ENCODE assay signal across 7 mouse cellular contexts in genomic region chr17:34347606-34348308, GRCm38 (mm10). TPM values are rescaled to one million over a fixed set of nuclear protein-coding genes. Genes with fewer than 3 reads are reported as not detected.
DNase-seq lines count a peak whose midpoint lies in the region; ATAC-seq lines count a peak whose summit lies in the region.

No protein-coding gene starts in this region.

- ATAC-seq in hematopoietic stem cell, adult 5-6 weeks (replicated peaks in 1 of 2; ENCODE audit: insufficient read depth in 1 of 2, low FRiP score in 2 of 2, low TSS enrichment in 1 of 2, low read depth in 1 of 2, poor library complexity in 2 of 2, severe bottlenecking in 2 of 2), result peak; percentile 66 to 87

- peak; percentile 49 for DNase-seq in left cerebral cortex, adult 11 months (ENCODE audit: low spot score)
- DNase-seq in left cerebral cortex, postnatal 4 days, result no peak
- peak; percentile 41 for DNase-seq in adrenal gland, postnatal 10 days
- DNase-seq in lung, adult 18-20 months, result peak; percentile 78
- DNase-seq in spleen, adult 18-20 months, result peak; percentile 70 to 86
- no peak for DNase-seq in testis, postnatal 14 days (ENCODE audit: low spot score)

- intact Hi-C loops in left cerebral cortex, postnatal 4 days (cut with DNase I), result loop anchor here (5.0 to 10.0 kb wide), 2 partner anchors 103 to 175 kb away; no protein-coding TSS in a partner anchor

RNA-seq across cellular contexts. Expression of gene Btnl2, which starts 6.9 kb away (rescaled TPM):
- under 1 TPM; 0.36 to 0.38 TPM for total RNA-seq in left cerebral cortex, postnatal 4 days (2021)
- total RNA-seq in adrenal gland, postnatal 10 days (2021), result under 1 TPM; 0.48 to 0.66 TPM
- not detected in 2 replicates for total RNA-seq in hematopoietic stem cell, adult 5-6 weeks (2017)

RNA-seq across cellular contexts. Expression of gene H2-Eb2, which starts 22.3 kb away (rescaled TPM):
- not detected for total RNA-seq in left cerebral cortex, postnatal 4 days (2021)
- under 1 TPM; 0.21 to 0.39 TPM for total RNA-seq in adrenal gland, postnatal 10 days (2021)
- 0.06 TPM in 1 of 2 replicates, not detected in the other for total RNA-seq in hematopoietic stem cell, adult 5-6 weeks (2017)

RNA-seq across cellular contexts. Expression of gene Btnl1, which starts 29.2 kb away (rescaled TPM):
- not detected for total RNA-seq in left cerebral cortex, postnatal 4 days (2021)
- not detected for total RNA-seq in adrenal gland, postnatal 10 days (2021)
- total RNA-seq in hematopoietic stem cell, adult 5-6 weeks (2017), result not detected in 2 replicates

RNA-seq across cellular contexts. Expression of gene H2-Eb1, which starts 42.1 kb away (rescaled TPM):
- 1 to 10 TPM in 1 of 2 experiments, under 1 TPM in 1; 0.48 to 2.3 TPM for total RNA-seq in left cerebral cortex, postnatal 4 days (2021)
- 10 to 100 TPM; 33.3 to 37.7 TPM for total RNA-seq in adrenal gland, postnatal 10 days (2021)
- total RNA-seq in hematopoietic stem cell, adult 5-6 weeks (2017), result 64.4 and 73.0 TPM in 2 replicates

RNA-seq across cellular contexts. Expression of gene BC051142, which starts 50.9 kb away (rescaled TPM):
- total RNA-seq in left cerebral cortex, postnatal 4 days (2021), result 10 to 100 TPM in 1 of 2 experiments, 1 to 10 TPM in 1; 8.2 to 11.1 TPM
- total RNA-seq in adrenal gland, postnatal 10 days (2021), result 1 to 10 TPM; 1.5 to 3.6 TPM
- 1.2 and 8.6 TPM in 2 replicates for total RNA-seq in hematopoietic stem cell, adult 5-6 weeks (2017)

Comparison
In these comparisons a context has a peak if more than half of its experiments do, and no peak if none do; other contexts are left out.
1. DNase-seq: peak in left cerebral cortex, adult 11 months (single experiment), adrenal gland, postnatal 10 days (single experiment), lung, adult 18-20 months (2 of 2) and spleen, adult 18-20 months (2 of 2); none in left cerebral cortex, postnatal 4 days (single experiment) and testis, postnatal 14 days (single experiment).